Mouse (Mus musculus): ENCODE data around the gene Il9. TPM values are rescaled to one million over a fixed set of nuclear protein-coding genes. Genes with fewer than 3 reads are reported as not detected.

The Il9 gene
- polyA plus RNA-seq, 1 experiment from 2014 or later: not detected

GRCm38 (mm10) chr13:56476790-56477189, 5.3 kb downstream of the Il9 start:
- H3K9ac ChIP-seq (ENCODE audit: low read depth, low read length): no peak overlapping the region
- H3K9me3 ChIP-seq (replicated peaks; ENCODE audit: low read length): no peaks in the 10 kb centered on the region
- no peak for TF ChIP-seq CTCF (IDR thresholded peaks at IDR 0.05; ENCODE audit: low read depth)
- no peak overlapping the region for H3K4me2 ChIP-seq (ENCODE audit: low read length)
- H3K4me1 ChIP-seq (replicated peaks; ENCODE audit: insufficient read depth, low read length): 0 out of 2 replicates have a peak, but pooled peaks cover under 1% of the 10 kb centered on the region
- no peaks in the 10 kb centered on the region for H3K27me3 ChIP-seq (ENCODE audit: insufficient read depth, low read length)
- H3K4me3 ChIP-seq (replicated peaks; ENCODE audit: low read depth, low read length): no peak overlapping the region
- H3K27ac ChIP-seq: no peak overlapping the region
- DNase-seq (ENCODE audit: low spot score): no peak
- no peak for ATAC-seq (replicated peaks; ENCODE audit: low FRiP score, low read depth)
- 71% methylated on average over 5 of the region's 5 CpGs for WGBS
- H3K36me3 ChIP-seq (ENCODE audit: insufficient read depth, low read length): no peaks in the 10 kb centered on the region

DNA sequence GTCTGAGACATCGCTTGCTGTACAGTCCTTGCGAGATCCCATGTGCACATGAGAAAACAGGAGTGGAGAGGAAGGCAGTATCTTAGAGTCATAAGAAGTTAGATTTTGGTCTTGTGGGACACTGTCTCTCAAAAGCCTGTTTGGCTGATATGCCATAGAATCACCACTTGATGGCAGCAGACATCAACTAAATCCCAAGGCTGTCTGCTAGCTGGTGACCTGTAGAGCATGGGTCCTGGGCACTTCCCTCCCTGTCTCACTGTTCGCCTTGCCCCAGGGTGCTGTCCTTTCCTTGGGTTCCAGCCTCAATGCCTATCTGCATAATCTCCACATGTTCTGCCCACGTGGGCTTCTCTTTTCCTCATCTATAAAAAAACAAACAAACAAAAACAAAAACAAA, 6.7 kb downstream of the Il9 start:
- WGBS: 22% methylated on average over 4 of the region's 4 CpGs
- TF ChIP-seq CTCF (IDR thresholded peaks at IDR 0.05; ENCODE audit: low read depth): peak; percentile 92
- no peak overlapping the region for H3K4me2 ChIP-seq (ENCODE audit: low read length)

GRCm38 (mm10) chr13:56472661-56473060, 9.4 kb downstream of the Il9 start:
- Histone ChIP-seq H3K27ac (no peak overlapping the region), H3K36me3 (ENCODE audit: insufficient read depth, low read length) (no peaks in the 10 kb centered on the region), H3K9me3 (replicated peaks; ENCODE audit: low read length) (no peaks in the 10 kb centered on the region), H3K4me2 (ENCODE audit: low read length) (no peak overlapping the region), H3K27me3 (ENCODE audit: insufficient read depth, low read length) (no peaks in the 10 kb centered on the region), H3K4me3 (replicated peaks; ENCODE audit: low read depth, low read length) (no peak overlapping the region), H3K9ac (ENCODE audit: low read depth, low read length) (no peak overlapping the region), H3K4me1 (replicated peaks; ENCODE audit: insufficient read depth, low read length) (0 out of 2 replicates have a peak, but pooled peaks cover 4% of the 10 kb centered on the region)
- no peak for ATAC-seq (replicated peaks; ENCODE audit: low FRiP score, low read depth)
- no peak for DNase-seq (ENCODE audit: low spot score)
- TF ChIP-seq CTCF (IDR thresholded peaks at IDR 0.05; ENCODE audit: low read depth): no peak
- 93% methylated on average over 9 of the region's 9 CpGs for WGBS

More for the DNA sequence above, 6.7 kb downstream of the Il9 start:
- H3K4me3 ChIP-seq (replicated peaks; ENCODE audit: low read depth, low read length): no peak overlapping the region
- 0 out of 2 replicates have a peak, but pooled peaks have one; percentile 44 for ATAC-seq (replicated peaks; ENCODE audit: low FRiP score, low read depth)
- no peaks in the 10 kb centered on the region for H3K27me3 ChIP-seq (ENCODE audit: insufficient read depth, low read length)
- H3K27ac ChIP-seq: no peak overlapping the region
- 0 out of 2 replicates have a peak, but pooled peaks cover 4% of the 10 kb centered on the region for H3K4me1 ChIP-seq (replicated peaks; ENCODE audit: insufficient read depth, low read length)
- no peaks in the 10 kb centered on the region for H3K36me3 ChIP-seq (ENCODE audit: insufficient read depth, low read length)
- H3K9me3 ChIP-seq (replicated peaks; ENCODE audit: low read length): no peaks in the 10 kb centered on the region
- peak; percentile 93 for DNase-seq (ENCODE audit: low spot score)
- no peak overlapping the region for H3K9ac ChIP-seq (ENCODE audit: low read depth, low read length)

DNA sequence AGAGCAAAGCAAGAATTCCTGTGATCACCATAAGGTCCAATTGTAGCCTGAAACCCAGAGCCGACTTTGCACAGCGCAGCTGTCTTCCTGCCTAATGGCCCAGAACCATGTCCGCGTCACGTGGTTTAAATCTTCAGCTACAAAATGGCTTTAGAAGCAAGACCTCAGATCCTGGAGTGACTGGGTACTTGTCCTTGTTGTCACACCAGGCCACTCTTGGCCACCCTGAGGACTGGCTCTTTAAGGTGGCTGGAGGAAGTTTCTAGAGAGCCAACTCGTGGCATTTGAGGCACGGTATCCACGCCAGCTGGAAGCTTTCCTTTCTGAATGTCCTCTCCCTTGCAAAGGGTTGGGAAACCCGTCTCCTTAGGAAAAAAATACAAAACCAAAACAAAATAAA, 10.1 kb downstream of the Il9 start:
- Histone ChIP-seq H3K36me3 (ENCODE audit: insufficient read depth, low read length) (no peaks in the 10 kb centered on the region), H3K4me2 (ENCODE audit: low read length) (peak overlapping the region; percentile 33; the same call in 1 of the 2 replicates), H3K4me3 (replicated peaks; ENCODE audit: low read depth, low read length) (no peak overlapping the region), H3K27me3 (ENCODE audit: insufficient read depth, low read length) (no peaks in the 10 kb centered on the region), H3K27ac (peak overlapping the region; percentile 79), H3K4me1 (replicated peaks; ENCODE audit: insufficient read depth, low read length) (0 out of 2 replicates have a peak, but pooled peaks cover 4% of the 10 kb centered on the region), H3K9ac (ENCODE audit: low read depth, low read length) (no peak overlapping the region), H3K9me3 (replicated peaks; ENCODE audit: low read length) (no peaks in the 10 kb centered on the region)
- DNase-seq (ENCODE audit: low spot score) (peak; percentile 78), ATAC-seq (replicated peaks; ENCODE audit: low FRiP score, low read depth) (no peak)
- TF ChIP-seq CTCF (IDR thresholded peaks at IDR 0.05; ENCODE audit: low read depth): no peak
- WGBS: 26% methylated on average over 9 of the region's 9 CpGs

GRCm38 (mm10) chr13:56471211-56471610, 10.8 kb downstream of the Il9 start:
- no peak overlapping the region for H3K4me2 ChIP-seq (ENCODE audit: low read length)
- no peaks in the 10 kb centered on the region for H3K9me3 ChIP-seq (replicated peaks; ENCODE audit: low read length)
- H3K27ac ChIP-seq: peak overlapping the region; percentile 79; the same call in 1 of the 2 replicates
- DNase-seq (ENCODE audit: low spot score) (no peak), ATAC-seq (replicated peaks; ENCODE audit: low FRiP score, low read depth) (no peak)
- H3K36me3 ChIP-seq (ENCODE audit: insufficient read depth, low read length): no peaks in the 10 kb centered on the region
- H3K4me3 ChIP-seq (replicated peaks; ENCODE audit: low read depth, low read length): no peak overlapping the region
- H3K27me3 ChIP-seq (ENCODE audit: insufficient read depth, low read length): no peaks in the 10 kb centered on the region
- no peak overlapping the region for H3K9ac ChIP-seq (ENCODE audit: low read depth, low read length)
- WGBS: 80% methylated on average over 6 of the region's 6 CpGs
- no peak for TF ChIP-seq CTCF (IDR thresholded peaks at IDR 0.05; ENCODE audit: low read depth)
- 0 out of 2 replicates have a peak, but pooled peaks cover 4% of the 10 kb centered on the region for H3K4me1 ChIP-seq (replicated peaks; ENCODE audit: insufficient read depth, low read length)

- WGBS: 86% methylated on average over 4 of the region's 4 CpGs
- ATAC-seq (replicated peaks; ENCODE audit: low FRiP score, low read depth): no peak
- DNase-seq (ENCODE audit: low spot score): no peak
- Histone ChIP-seq H3K27ac (no peak overlapping the region), H3K9ac (ENCODE audit: low read depth, low read length) (no peak overlapping the region), H3K4me3 (replicated peaks; ENCODE audit: low read depth, low read length) (no peak overlapping the region), H3K27me3 (ENCODE audit: insufficient read depth, low read length) (no peaks in the 10 kb centered on the region), H3K4me2 (ENCODE audit: low read length) (no peak overlapping the region), H3K36me3 (ENCODE audit: insufficient read depth, low read length) (no peaks in the 10 kb centered on the region), H3K9me3 (replicated peaks; ENCODE audit: low read length) (no peaks in the 10 kb centered on the region), H3K4me1 (replicated peaks; ENCODE audit: insufficient read depth, low read length) (0 out of 2 replicates have a peak, but pooled peaks cover 4% of the 10 kb centered on the region)
- no peak for TF ChIP-seq CTCF (IDR thresholded peaks at IDR 0.05; ENCODE audit: low read depth)
These were observed 13.5 kb downstream of the Il9 start for GRCm38 (mm10) chr13:56468536-56468935.

GRCm38 (mm10) chr13:56467786-56468185, 14.3 kb downstream of the Il9 start:
- DNase-seq (ENCODE audit: low spot score): no peak

More at GRCm38 (mm10) chr13:56467786-56468185, 14.3 kb downstream of the Il9 start:
- H3K4me1 ChIP-seq (replicated peaks; ENCODE audit: insufficient read depth, low read length): 0 out of 2 replicates have a peak, but pooled peaks cover 4% of the 10 kb centered on the region
- no peak overlapping the region for H3K27ac ChIP-seq
- no peak overlapping the region for H3K4me2 ChIP-seq (ENCODE audit: low read length)
- no peak overlapping the region for H3K4me3 ChIP-seq (replicated peaks; ENCODE audit: low read depth, low read length)
- WGBS: 94% methylated on average over 7 of the region's 7 CpGs
- TF ChIP-seq CTCF (IDR thresholded peaks at IDR 0.05; ENCODE audit: low read depth): no peak
- no peak overlapping the region for H3K9ac ChIP-seq (ENCODE audit: low read depth, low read length)
- no peaks in the 10 kb centered on the region for H3K27me3 ChIP-seq (ENCODE audit: insufficient read depth, low read length)
- no peaks in the 10 kb centered on the region for H3K36me3 ChIP-seq (ENCODE audit: insufficient read depth, low read length)
- H3K9me3 ChIP-seq (replicated peaks; ENCODE audit: low read length): no peaks in the 10 kb centered on the region
- no peak for ATAC-seq (replicated peaks; ENCODE audit: low FRiP score, low read depth)

All from kidney, postnatal 0 days (tissue).